Mouse (Mus musculus): Measurements from ENCODE around the gene Kif18a. TPM values are rescaled to one million over a fixed set of nuclear protein-coding genes. Genes with fewer than 3 reads are reported as not detected.

Kif18a gene
- total RNA-seq (2014; rRNA removed; ENCODE audit: low replicate concordance) (1.3 and 9.0 TPM in 2 replicates), polyA plus RNA-seq (2015; fragmentation: Nextera tagmentation; extraction: Ambion mirVana) (3.3 TPM in 2 replicates)

DNA sequence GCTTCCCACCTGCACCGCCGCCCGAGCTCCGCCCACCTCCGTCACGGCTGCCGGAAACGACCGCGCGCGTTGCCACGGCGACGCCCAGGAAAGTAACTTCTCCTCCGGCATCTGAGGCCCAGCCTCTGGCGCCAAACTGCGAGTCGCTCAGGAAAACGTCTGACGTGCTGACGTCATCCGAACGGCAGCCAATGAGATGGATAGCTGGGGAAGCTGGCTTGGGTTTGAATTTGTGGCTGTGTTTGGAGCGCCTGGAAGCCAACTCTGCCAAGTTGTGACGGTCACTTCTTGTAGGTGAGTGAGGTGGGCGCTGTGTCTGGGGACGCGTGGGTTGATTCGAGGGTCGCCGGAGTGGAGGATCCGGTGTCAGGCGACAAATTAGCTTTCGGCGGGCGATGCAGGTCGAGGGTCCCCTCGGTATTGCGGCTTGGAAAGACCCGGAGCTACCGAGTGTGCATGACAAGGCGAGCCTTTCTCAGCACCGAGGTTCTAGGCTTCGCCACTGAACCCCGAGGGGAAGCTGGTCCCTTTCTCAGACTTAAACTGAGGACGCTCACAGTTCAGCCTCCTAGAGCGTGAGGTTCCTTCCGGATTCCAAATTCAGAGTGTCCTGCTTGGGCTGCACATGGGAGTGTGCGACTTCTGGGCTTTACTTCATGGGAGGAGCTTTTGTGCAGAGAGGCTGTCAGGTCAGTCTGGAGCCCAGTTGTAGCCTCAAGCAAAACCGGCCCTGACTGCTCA lies at the start of gene Kif18a, which contains the start of gene Mettl15:
Gene Kif18a, plus strand, starts transcription at position 139 of the 741 bp plus-strand sequence.
Gene Mettl15, minus strand, starts transcription at position 149 of the 741 bp plus-strand sequence.
- Histone ChIP-seq H3K27ac (ENCODE audit: low read depth) (peak within 1 kb of the TSS; percentile 74), H3K4me3 (ENCODE audit: low read depth, low read length) (peak within 1 kb of the TSS; percentile 91), H3K9me3 (replicated peaks; ENCODE audit: control insufficient read depth, low read length) (no peaks in the 10 kb centered on the region), H3K4me1 (ENCODE audit: control insufficient read depth, insufficient read depth) (peaks cover 13% of the 10 kb centered on the region; the same call in 1 of the 2 replicates), H3K36me3 (replicated peaks; ENCODE audit: control insufficient read depth, insufficient read depth, low read length) (no peaks in the 10 kb centered on the region), H3K27me3 (ENCODE audit: control insufficient read depth, insufficient read depth, low read length) (no peaks in the 10 kb centered on the region), H3K4me2 (ENCODE audit: low read depth, low read length) (peak within 1 kb of the TSS; percentile 66), H3K9ac (replicated peaks; ENCODE audit: low read depth, low read length) (peak within 1 kb of the TSS; percentile 67)
- ATAC-seq (ENCODE audit: insufficient read depth, low read depth) (peak; percentile 98), DNase-seq (ENCODE audit: low spot score) (peak; percentile 97)
- TF ChIP-seq EP300 (IDR thresholded peaks at IDR 0.05; ENCODE audit: low read depth) (no peak), CTCF (IDR thresholded peaks at IDR 0.05; ENCODE audit: low read depth) (no peak)
- under 1% methylated on average over 51 of the region's 51 CpGs for WGBS

DNA sequence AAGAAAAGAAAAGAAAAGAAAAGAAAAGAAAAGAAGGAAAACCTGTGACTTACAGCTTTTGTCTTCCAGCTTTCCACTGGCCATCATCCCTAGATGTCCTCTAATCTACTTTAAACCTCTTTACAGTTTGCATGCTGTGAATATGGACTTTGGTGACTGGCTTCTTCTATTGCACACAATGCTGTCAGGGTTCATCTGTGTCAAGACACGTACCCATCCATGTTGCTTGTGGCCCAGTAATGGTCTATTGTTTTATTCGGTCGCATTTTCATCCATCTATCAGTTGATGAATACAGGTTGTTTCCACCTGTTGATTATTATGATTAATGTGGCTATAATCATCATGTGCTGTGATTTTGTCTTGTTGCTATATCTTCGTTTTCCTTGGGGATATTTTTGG lies 46.7 kb upstream of the Kif18a start:
- H3K9ac ChIP-seq (replicated peaks; ENCODE audit: low read depth, low read length) = no peak overlapping the region
- WGBS = 81% methylated on average over 4 of the region's 4 CpGs
- no peak for DNase-seq (ENCODE audit: low spot score)
- H3K27ac ChIP-seq (ENCODE audit: low read depth) = no peak overlapping the region
- H3K4me1 ChIP-seq (ENCODE audit: control insufficient read depth, insufficient read depth) = no peaks in the 10 kb centered on the region
- ATAC-seq (ENCODE audit: insufficient read depth, low read depth) = no peak
- H3K27me3 ChIP-seq (ENCODE audit: control insufficient read depth, insufficient read depth, low read length) = no peaks in the 10 kb centered on the region
- H3K9me3 ChIP-seq (replicated peaks; ENCODE audit: control insufficient read depth, low read length) = no peaks in the 10 kb centered on the region
- no peak for TF ChIP-seq CTCF (IDR thresholded peaks at IDR 0.05; ENCODE audit: low read depth)
- TF ChIP-seq EP300 (IDR thresholded peaks at IDR 0.05; ENCODE audit: low read depth) = no peak
- no peak overlapping the region for H3K4me2 ChIP-seq (ENCODE audit: low read depth, low read length)
- H3K36me3 ChIP-seq (replicated peaks; ENCODE audit: control insufficient read depth, insufficient read depth, low read length) = no peaks in the 10 kb centered on the region
- no peak overlapping the region for H3K4me3 ChIP-seq (ENCODE audit: low read depth, low read length)

- DNase-seq (ENCODE audit: low spot score) = no peak
- Histone ChIP-seq H3K4me1 (ENCODE audit: control insufficient read depth, insufficient read depth) (no peaks in the 10 kb centered on the region), H3K9ac (replicated peaks; ENCODE audit: low read depth, low read length) (no peak overlapping the region), H3K9me3 (replicated peaks; ENCODE audit: control insufficient read depth, low read length) (no peaks in the 10 kb centered on the region), H3K27ac (ENCODE audit: low read depth) (no peak overlapping the region), H3K4me3 (ENCODE audit: low read depth, low read length) (no peak overlapping the region), H3K36me3 (replicated peaks; ENCODE audit: control insufficient read depth, insufficient read depth, low read length) (no peaks in the 10 kb centered on the region), H3K4me2 (ENCODE audit: low read depth, low read length) (no peak overlapping the region), H3K27me3 (ENCODE audit: control insufficient read depth, insufficient read depth, low read length) (no peaks in the 10 kb centered on the region)
- TF ChIP-seq EP300 (IDR thresholded peaks at IDR 0.05; ENCODE audit: low read depth) (no peak), CTCF (IDR thresholded peaks at IDR 0.05; ENCODE audit: low read depth) (no peak)
- 76% methylated on average over 1 of the region's 1 CpGs for WGBS
- ATAC-seq (ENCODE audit: insufficient read depth, low read depth) = no peak
These were observed 44.8 kb upstream of the Kif18a start for GRCm38 (mm10) chr2:109235741-109236140.

- no peaks in the 10 kb centered on the region for H3K9me3 ChIP-seq (replicated peaks; ENCODE audit: control insufficient read depth, low read length)
- no peak for TF ChIP-seq EP300 (IDR thresholded peaks at IDR 0.05; ENCODE audit: low read depth)
- no peak for TF ChIP-seq CTCF (IDR thresholded peaks at IDR 0.05; ENCODE audit: low read depth)
- WGBS = 56% methylated on average over 3 of the region's 3 CpGs
- H3K9ac ChIP-seq (replicated peaks; ENCODE audit: low read depth, low read length) = no peak overlapping the region
- ATAC-seq (ENCODE audit: insufficient read depth, low read depth) (no peak), DNase-seq (ENCODE audit: low spot score) (no peak)
- no peak overlapping the region for H3K27ac ChIP-seq (ENCODE audit: low read depth)
- no peak overlapping the region for H3K4me2 ChIP-seq (ENCODE audit: low read depth, low read length)
- no peaks in the 10 kb centered on the region for H3K36me3 ChIP-seq (replicated peaks; ENCODE audit: control insufficient read depth, insufficient read depth, low read length)
- H3K4me1 ChIP-seq (ENCODE audit: control insufficient read depth, insufficient read depth) = no peaks in the 10 kb centered on the region
- no peak overlapping the region for H3K4me3 ChIP-seq (ENCODE audit: low read depth, low read length)
- H3K27me3 ChIP-seq (ENCODE audit: control insufficient read depth, insufficient read depth, low read length) = no peaks in the 10 kb centered on the region
These were observed 38.6 kb upstream of the Kif18a start for GRCm38 (mm10) chr2:109241947-109242346.

DNA sequence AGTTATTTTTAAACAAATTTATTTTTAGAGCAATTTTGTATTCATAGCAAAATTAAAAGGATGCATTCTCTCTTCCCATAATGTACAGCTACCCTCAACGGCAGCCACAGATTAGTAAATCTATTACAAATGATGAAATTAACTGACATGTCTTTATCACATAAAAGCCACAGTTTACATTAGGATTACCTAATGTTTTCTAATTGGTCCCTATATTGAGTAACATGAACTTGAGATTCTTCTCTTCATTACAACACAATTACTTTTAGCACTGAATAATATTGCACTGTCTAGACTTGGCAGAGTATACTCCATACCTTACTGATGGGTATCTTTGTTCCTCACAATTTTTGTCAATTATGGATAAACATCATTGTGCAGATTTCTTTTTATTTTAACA lies 17.8 kb upstream of the Kif18a start:
- no peaks in the 10 kb centered on the region for H3K4me1 ChIP-seq (ENCODE audit: control insufficient read depth, insufficient read depth)
- no peak overlapping the region for H3K27ac ChIP-seq (ENCODE audit: low read depth)
- no peak overlapping the region for H3K4me3 ChIP-seq (ENCODE audit: low read depth, low read length)
- TF ChIP-seq CTCF (IDR thresholded peaks at IDR 0.05; ENCODE audit: low read depth) = no peak
- no peak for TF ChIP-seq EP300 (IDR thresholded peaks at IDR 0.05; ENCODE audit: low read depth)
- H3K27me3 ChIP-seq (ENCODE audit: control insufficient read depth, insufficient read depth, low read length) = no peaks in the 10 kb centered on the region
- WGBS = 85% methylated on average over 1 of the region's 1 CpGs
- no peaks in the 10 kb centered on the region for H3K9me3 ChIP-seq (replicated peaks; ENCODE audit: control insufficient read depth, low read length)
- no peaks in the 10 kb centered on the region for H3K36me3 ChIP-seq (replicated peaks; ENCODE audit: control insufficient read depth, insufficient read depth, low read length)
- DNase-seq (ENCODE audit: low spot score) (no peak), ATAC-seq (ENCODE audit: insufficient read depth, low read depth) (no peak)
- H3K9ac ChIP-seq (replicated peaks; ENCODE audit: low read depth, low read length) = no peak overlapping the region
- H3K4me2 ChIP-seq (ENCODE audit: low read depth, low read length) = no peak overlapping the region
